In genomic region chr11:69704613-69705010, GRCm38 (mm10) we compare ENCODE assay signal across 28 mouse cellular contexts. TPM values are rescaled to one million over a fixed set of nuclear protein-coding genes. Genes with fewer than 3 reads are reported as not detected.
"Had no signal": no experiment of that assay in that cellular context is flagged by ENCODE, and none has a peak within 500 bp of the region (broad histone marks: within the 10 kb centered on the region; RNA-seq: fewer than 3 reads in every experiment).

No protein-coding gene starts in this region.

- H3K4me2 ChIP-seq: heart, embryonic 11.5 days; heart, embryonic 13.5 days; heart, embryonic 15.5 days; hindbrain, embryonic 13.5 days; hindbrain, embryonic 15.5 days; kidney, embryonic 15.5 days; limb, embryonic 13.5 days; limb, embryonic 15.5 days; liver, embryonic 13.5 days; liver, embryonic 15.5 days had no signal

- H3K9me3 ChIP-seq: heart, embryonic 13.5 days; heart, embryonic 15.5 days; hindbrain, embryonic 13.5 days; hindbrain, embryonic 15.5 days; kidney, embryonic 15.5 days; limb, embryonic 13.5 days; limb, embryonic 15.5 days; liver, embryonic 13.5 days; liver, embryonic 15.5 days had no signal

- H3K9ac ChIP-seq: heart, embryonic 13.5 days; heart, embryonic 15.5 days; hindbrain, embryonic 13.5 days; hindbrain, embryonic 15.5 days; kidney, embryonic 15.5 days; limb, embryonic 13.5 days; limb, embryonic 15.5 days; liver, embryonic 13.5 days; liver, embryonic 15.5 days had no signal

- DNase-seq: gastrocnemius, postnatal 14 days; heart, adult 18-20 months; heart, postnatal 14 days; heart, postnatal 36 days; kidney, adult 11 months; kidney, adult 2 months; kidney, adult 9 months; kidney, postnatal 14 days; kidney, postnatal 36 days; layer of hippocampus, adult 9-11 months; layer of hippocampus, postnatal 36 days; left cerebral cortex, postnatal 4 days; liver, embryonic 13.5 days had no signal

- ATAC-seq: hindbrain, postnatal 0 days; intestine, embryonic 16.5 days had no signal

- H3K36me3 ChIP-seq: heart, embryonic 13.5 days; heart, embryonic 15.5 days; hindbrain, embryonic 13.5 days; hindbrain, embryonic 15.5 days; kidney, embryonic 15.5 days; limb, embryonic 13.5 days; limb, embryonic 15.5 days; liver, embryonic 13.5 days; liver, embryonic 15.5 days had no signal

- H3K27me3 ChIP-seq: heart, embryonic 13.5 days; heart, embryonic 15.5 days; hindbrain, embryonic 15.5 days; kidney, embryonic 15.5 days; limb, embryonic 13.5 days; limb, embryonic 15.5 days; liver, embryonic 13.5 days; liver, embryonic 15.5 days had no signal

- H3K4me3 ChIP-seq: heart, embryonic 13.5 days; heart, embryonic 15.5 days; hindbrain, embryonic 13.5 days; hindbrain, embryonic 15.5 days; kidney, embryonic 15.5 days; limb, embryonic 13.5 days; limb, embryonic 15.5 days; liver, embryonic 13.5 days; liver, embryonic 15.5 days had no signal

- H3K27ac ChIP-seq: heart, embryonic 13.5 days; heart, embryonic 15.5 days; hindbrain, embryonic 13.5 days; hindbrain, embryonic 15.5 days; hindbrain, postnatal 0 days; kidney, embryonic 15.5 days; kidney, postnatal 0 days; limb, embryonic 13.5 days; limb, embryonic 15.5 days; liver, embryonic 13.5 days; liver, embryonic 15.5 days had no signal

RNA-seq across cellular contexts. Expression of gene Tnfsf13, which starts 19.0 kb away (rescaled TPM):
- polyA plus RNA-seq: heart, embryonic 11.5 days; hindbrain, embryonic 11.5 days; intestine, embryonic 14.5 days; limb, embryonic 11.5 days; liver, embryonic 13.5 days had no signal
